Mouse (Mus musculus) retina, postnatal 7 days (tissue): Measurements from ENCODE around the gene Cd300c2.
"Not testable (repeated sequence)": the region's sequence is repeated elsewhere in the genome, so short reads cannot be mapped to it uniquely, and the experiment has no call there.

Experiments used
- DNase-seq: peaks from one replicate; pipeline ENCODE4 v3.0.0-alpha.2; 2012; ENCODE audit warnings: low read depth, low spot score

Gene Cd300c2

GRCm38 (mm10) chr11:115001474-115002040, at the start of gene Cd300c2:
TSS of gene Cd300c2 (minus strand) at chr11:115001880.
- no peak for DNase-seq

- no peak for DNase-seq
These were observed 47.7 kb upstream of the Cd300c2 start for GRCm38 (mm10) chr11:115049282-115049895.

- no peak for DNase-seq
These were observed 46.6 kb upstream of the Cd300c2 start, which contains the start of gene Cd300ld3 for GRCm38 (mm10) chr11:115048259-115048658. TSS of gene Cd300ld3 (minus strand) at chr11:115048409.

- not testable (repeated sequence) for DNase-seq
These were observed 36.0 kb upstream of the Cd300c2 start, which contains the start of gene Cd300ld5 for GRCm38 (mm10) chr11:115037669-115038068. TSS of gene Cd300ld5 (minus strand) at chr11:115037769.

GRCm38 (mm10) chr11:115026912-115027311, 25.2 kb upstream of the Cd300c2 start, which contains the start of gene Cd300ld4:
TSS of gene Cd300ld4 (minus strand) at chr11:115027012.
- not testable (repeated sequence) for DNase-seq

GRCm38 (mm10) chr11:115016093-115016492, 14.4 kb upstream of the Cd300c2 start, which contains the start of gene Cd300ld2:
TSS of gene Cd300ld2 (minus strand) at chr11:115016193.
- not testable (repeated sequence) for DNase-seq

GRCm38 (mm10) chr11:115004070-115004469, 2.4 kb upstream of the Cd300c2 start:
- no peak for DNase-seq

GRCm38 (mm10) chr11:114989793-114990192, 11.9 kb downstream of the Cd300c2 start, which contains the start of gene Cd300ld:
TSS of gene Cd300ld (minus strand) at chr11:114989922.
- no peak for DNase-seq

GRCm38 (mm10) chr11:114981866-114982265, 19.8 kb downstream of the Cd300c2 start:
- DNase-seq: no peak

GRCm38 (mm10) chr11:114972726-114973125, 29.0 kb downstream of the Cd300c2 start:
- DNase-seq: no peak

- no peak for DNase-seq
These were observed 32.9 kb downstream of the Cd300c2 start, which contains the start of gene Cd300c for GRCm38 (mm10) chr11:114968752-114969207. TSS of gene Cd300c (minus strand) at chr11:114969157.

GRCm38 (mm10) chr11:114965182-114965828, 36.4 kb downstream of the Cd300c2 start:
- DNase-seq: no peak

- DNase-seq: no peak
These were observed 41.3 kb downstream of the Cd300c2 start for GRCm38 (mm10) chr11:114960369-114960768.
